Mouse (Mus musculus): ENCODE measurements around the gene Bahcc1. TPM values are rescaled to one million over a fixed set of nuclear protein-coding genes. Genes with fewer than 3 reads are reported as not detected.

Bahcc1 gene
- polyA plus RNA-seq, 2 experiments = 0.75 to 1.6 TPM

- whole genome bisulfite sequencing (ENCODE audit: insufficient replicate concordance) = under 1% methylated on average over 51 of the region's 53 CpGs
- Histone ChIP-seq H3K27ac (peak overlapping the region; percentile 78), H3K4me3 (ENCODE audit: insufficient read depth in 1 of 2, low read depth in 2 of 2, low read length in 2 of 2) (peak overlapping the region; percentile 64 to 74), H3K4me1 (replicated peaks; ENCODE audit: control insufficient read depth in 2 of 2, insufficient read depth in 2 of 2, low read length in 1 of 2) (peaks cover 59 to 62% of the 10 kb centered on the region in 2 experiments), H3K9ac (replicated peaks) (peak overlapping the region; percentile 84), H3K4me2 (ENCODE audit: low read depth) (peak overlapping the region; percentile 100), H3K36me3 (replicated peaks; ENCODE audit: control insufficient read depth, insufficient read depth, low read depth) (no peaks in the 10 kb centered on the region), H3K9me3 (ENCODE audit: control insufficient read depth, low read length) (no peaks in the 10 kb centered on the region), H3K27me3 (ENCODE audit: control insufficient read depth, insufficient read depth, low read length) (peaks cover 4% of the 10 kb centered on the region; the same call in 1 of the 2 replicates)
- ATAC-seq (ENCODE audit: insufficient read depth) (peak; percentile 82), DNase-seq (ENCODE audit: low read depth in 3 of 3, low spot score in 3 of 3) (peak; percentile 95 to 96 (median 95))
- TF ChIP-seq CTCF (IDR thresholded peaks at IDR 0.05; ENCODE audit: low read depth) (peak; percentile 79), EP300 (IDR thresholded peaks at IDR 0.05; ENCODE audit: low read depth) (no peak)
These were observed 72.3 kb downstream of the Bahcc1 start for GRCm38 (mm10) chr11:120304886-120305534.

GRCm38 (mm10) chr11:120305535-120306365, 73.0 kb downstream of the Bahcc1 start:
- Histone ChIP-seq H3K27me3 (ENCODE audit: control insufficient read depth, insufficient read depth, low read length) (peaks cover 4% of the 10 kb centered on the region; the same call in 1 of the 2 replicates), H3K27ac (peak overlapping the region; percentile 67), H3K9me3 (ENCODE audit: control insufficient read depth, low read length) (no peaks in the 10 kb centered on the region), H3K4me1 (replicated peaks; ENCODE audit: control insufficient read depth in 2 of 2, insufficient read depth in 2 of 2, low read length in 1 of 2) (peaks cover 53 to 60% of the 10 kb centered on the region in 2 experiments), H3K4me3 (ENCODE audit: insufficient read depth in 1 of 2, low read depth in 2 of 2, low read length in 2 of 2) (peak overlapping the region; percentile 64 to 74), H3K36me3 (replicated peaks; ENCODE audit: control insufficient read depth, insufficient read depth, low read depth) (no peaks in the 10 kb centered on the region), H3K4me2 (ENCODE audit: low read depth) (peak overlapping the region; percentile 100), H3K9ac (replicated peaks) (peak overlapping the region; percentile 84)
- TF ChIP-seq EP300 (IDR thresholded peaks at IDR 0.05; ENCODE audit: low read depth) = no peak
- 14% methylated on average over 15 of the region's 15 CpGs for WGBS (ENCODE audit: insufficient replicate concordance)
- ATAC-seq (ENCODE audit: insufficient read depth) = no peak
- DNase-seq (ENCODE audit: low read depth in 3 of 3, low spot score in 3 of 3) = no peak

GRCm38 (mm10) chr11:120306366-120307131, 73.8 kb downstream of the Bahcc1 start:
- 49% methylated on average over 12 of the region's 12 CpGs for WGBS (ENCODE audit: insufficient replicate concordance)
- Histone ChIP-seq H3K27ac (no peak overlapping the region), H3K4me2 (ENCODE audit: low read depth) (peak overlapping the region; percentile 100), H3K9ac (replicated peaks) (peak overlapping the region; percentile 84), H3K4me3 (ENCODE audit: insufficient read depth in 1 of 2, low read depth in 2 of 2, low read length in 2 of 2) (no peak overlapping the region), H3K27me3 (ENCODE audit: control insufficient read depth, insufficient read depth, low read length) (peaks cover 4% of the 10 kb centered on the region; the same call in 1 of the 2 replicates), H3K4me1 (replicated peaks; ENCODE audit: control insufficient read depth in 2 of 2, insufficient read depth in 2 of 2, low read length in 1 of 2) (peaks cover 47 to 55% of the 10 kb centered on the region in 2 experiments), H3K36me3 (replicated peaks; ENCODE audit: control insufficient read depth, insufficient read depth, low read depth) (no peaks in the 10 kb centered on the region), H3K9me3 (ENCODE audit: control insufficient read depth, low read length) (no peaks in the 10 kb centered on the region)
- DNase-seq (ENCODE audit: low read depth in 3 of 3, low spot score in 3 of 3) (no peak), ATAC-seq (ENCODE audit: insufficient read depth) (no peak)
- TF ChIP-seq EP300 (IDR thresholded peaks at IDR 0.05; ENCODE audit: low read depth) (no peak), CTCF (IDR thresholded peaks at IDR 0.05; ENCODE audit: low read depth) (no peak)

GRCm38 (mm10) chr11:120307132-120307413, 74.3 kb downstream of the Bahcc1 start:
- no peak overlapping the region for H3K9ac ChIP-seq (replicated peaks)
- H3K4me1 ChIP-seq (replicated peaks; ENCODE audit: control insufficient read depth in 2 of 2, insufficient read depth in 2 of 2, low read length in 1 of 2) = peaks cover 42 to 50% of the 10 kb centered on the region in 2 experiments

More at GRCm38 (mm10) chr11:120307132-120307413, 74.3 kb downstream of the Bahcc1 start:
- DNase-seq (ENCODE audit: low read depth in 3 of 3, low spot score in 3 of 3) = no peak
- Histone ChIP-seq H3K27me3 (ENCODE audit: control insufficient read depth, insufficient read depth, low read length) (peaks cover 4% of the 10 kb centered on the region; the same call in 1 of the 2 replicates), H3K36me3 (replicated peaks; ENCODE audit: control insufficient read depth, insufficient read depth, low read depth) (no peaks in the 10 kb centered on the region), H3K4me2 (ENCODE audit: low read depth) (no peak overlapping the region), H3K9me3 (ENCODE audit: control insufficient read depth, low read length) (no peaks in the 10 kb centered on the region), H3K4me3 (ENCODE audit: insufficient read depth in 1 of 2, low read depth in 2 of 2, low read length in 2 of 2) (no peak overlapping the region), H3K27ac (no peak overlapping the region)
- ATAC-seq (ENCODE audit: insufficient read depth) = no peak
- 14% methylated on average over 5 of the region's 5 CpGs for WGBS (ENCODE audit: insufficient replicate concordance)
- TF ChIP-seq EP300 (IDR thresholded peaks at IDR 0.05; ENCODE audit: low read depth) = no peak
- TF ChIP-seq CTCF (IDR thresholded peaks at IDR 0.05; ENCODE audit: low read depth) = no peak
